Mouse (Mus musculus) natural killer cell, adult 2 months (primary cell): ENCODE results near the gene Akap8.

Experiments used
- DNase-seq, 2 experiments: peaks; one replicate each; pipeline ENCODE4 v3.0.0; 2022; ENCODE audit warnings: low spot score in 2 of 2

The Akap8 gene

GRCm38 (mm10) chr17:32283771-32284221 lies 37.2 kb downstream of the Akap8 start:
- DNase-seq = peak; percentile 45 to 62

GRCm38 (mm10) chr17:32283341-32283740 lies 37.7 kb downstream of the Akap8 start:
- DNase-seq = peak; percentile 59 to 72

- no peak for DNase-seq
Observed at GRCm38 (mm10) chr17:32281611-32282310, 39.3 kb downstream of the Akap8 start.

GRCm38 (mm10) chr17:32281126-32281525 lies 39.9 kb downstream of the Akap8 start:
- no peak for DNase-seq

GRCm38 (mm10) chr17:32280575-32280974 lies 40.5 kb downstream of the Akap8 start:
- DNase-seq = no peak

GRCm38 (mm10) chr17:32277201-32277600 lies 43.8 kb downstream of the Akap8 start:
- DNase-seq = no peak

GRCm38 (mm10) chr17:32275568-32275967 lies 45.5 kb downstream of the Akap8 start:
- DNase-seq = no peak

GRCm38 (mm10) chr17:32269151-32269550 lies 51.9 kb downstream of the Akap8 start:
- DNase-seq = no peak

GRCm38 (mm10) chr17:32268540-32268960 lies 52.5 kb downstream of the Akap8 start:
- no peak for DNase-seq

GRCm38 (mm10) chr17:32268096-32268495 lies 52.9 kb downstream of the Akap8 start:
- DNase-seq = no peak

- no peak for DNase-seq
Observed at GRCm38 (mm10) chr17:32267617-32268016, 53.4 kb downstream of the Akap8 start.

- no peak for DNase-seq
Observed at GRCm38 (mm10) chr17:32263672-32264071, 57.4 kb downstream of the Akap8 start.

GRCm38 (mm10) chr17:32262831-32263559 lies 58.0 kb downstream of the Akap8 start:
- no peak for DNase-seq

GRCm38 (mm10) chr17:32258869-32259268 lies 62.2 kb downstream of the Akap8 start:
- DNase-seq = no peak

GRCm38 (mm10) chr17:32257944-32258343 lies 63.1 kb downstream of the Akap8 start:
- no peak for DNase-seq

GRCm38 (mm10) chr17:32257452-32257851 lies 63.6 kb downstream of the Akap8 start:
- no peak for DNase-seq

- DNase-seq = no peak
Observed at GRCm38 (mm10) chr17:32256896-32257295, 64.1 kb downstream of the Akap8 start.
